Mouse (Mus musculus) forebrain, embryonic 16.5 days (tissue): ENCODE measurements around the gene Olfr223. TPM values are rescaled to one million over a fixed set of nuclear protein-coding genes. Genes with fewer than 3 reads are reported as not detected.
"Not testable (repeated sequence)": the region's sequence is repeated elsewhere in the genome, so short reads cannot be mapped to it uniquely, and the experiment has no call there.

ENCODE experiments used
- ATAC-seq: fragments of 200-750 bp; cut with Nextera tagmentation; 2 replicates; pipeline ENCODE4 v1.8.0; 2017; ENCODE audit warnings: mild to moderate bottlenecking, moderate library complexity
- H3K27ac ChIP-seq: fragments of 300-500 bp; sonication (generic); 2 replicates; pipeline ENCODE4 v1.5.1; 2014; ENCODE audit warnings: low read length, control low read depth
- H3K27me3 ChIP-seq: fragments of 300-500 bp; sonication (generic); replicated peaks from 2 replicates; pipeline ENCODE4 v1.6.1; 2014; ENCODE audit warnings: low read length; ENCODE audit not compliant: control insufficient read depth, insufficient read depth
- H3K36me3 ChIP-seq: fragments of 300-500 bp; sonication (generic); 2 replicates; pipeline ENCODE4 v1.6.1; 2014; ENCODE audit not compliant: control insufficient read depth, insufficient read depth
- H3K4me1 ChIP-seq: fragments of 300-500 bp; sonication (generic); replicated peaks from 2 replicates; pipeline ENCODE4 v1.6.1; 2014; ENCODE audit warnings: low read length; ENCODE audit not compliant: control insufficient read depth, insufficient read depth
- H3K4me2 ChIP-seq: fragments of 300-500 bp; sonication (generic); 2 replicates; pipeline ENCODE4 v1.6.1; 2014; ENCODE audit warnings: mild to moderate bottlenecking, low read length, control low read depth
- H3K4me3 ChIP-seq: fragments of 300-500 bp; sonication (generic); replicated peaks from 2 replicates; pipeline ENCODE4 v1.5.1; 2014; ENCODE audit warnings: mild to moderate bottlenecking, low read length, control low read depth
- H3K9ac ChIP-seq: fragments of 300-500 bp; sonication (generic); replicated peaks from 2 replicates; pipeline ENCODE4 v1.6.1; 2014; ENCODE audit warnings: low read depth, low read length, control low read depth
- H3K9me3 ChIP-seq: fragments of 300-500 bp; sonication (generic); 2 replicates; pipeline ENCODE4 v1.6.1; 2016; ENCODE audit warnings: low read length; ENCODE audit not compliant: control insufficient read depth
- WGBS: fragments of 180-500 bp; shearing (Covaris S2); extraction: QIAGEN DNeasy Blood & Tissue Kit; methylation state at CpG from one replicate; pipeline ENCODE4 v1.1.7; 2014; 5-methylcytosine and 5-hydroxymethylcytosine counted together
- polyA plus RNA-seq: library from polyadenylated mRNA; unstranded; fragments of >200 nt; fragmentation: Nextera tagmentation; extraction: Ambion mirVana; gene quantifications from 2 replicates; pipeline ENCODE4 v1.2.1, GENCODE M21; 2015

Gene Olfr223
- polyA plus RNA-seq, 1 experiment from 2014 or later, result not detected

- no peak for ATAC-seq
- 50% methylated on average over 1 of the region's 1 CpGs for WGBS
- Histone ChIP-seq H3K27me3 (no peaks in the 10 kb centered on the region), H3K27ac (no peak overlapping the region), H3K9ac (no peak overlapping the region), H3K36me3 (no peaks in the 10 kb centered on the region), H3K9me3 (no peaks in the 10 kb centered on the region), H3K4me3 (no peak overlapping the region), H3K4me1 (no peaks in the 10 kb centered on the region), H3K4me2 (no peak overlapping the region)
Observed at GRCm38 (mm10) chr11:59602287-59602686, 9.2 kb upstream of the Olfr223 start.

DNA sequence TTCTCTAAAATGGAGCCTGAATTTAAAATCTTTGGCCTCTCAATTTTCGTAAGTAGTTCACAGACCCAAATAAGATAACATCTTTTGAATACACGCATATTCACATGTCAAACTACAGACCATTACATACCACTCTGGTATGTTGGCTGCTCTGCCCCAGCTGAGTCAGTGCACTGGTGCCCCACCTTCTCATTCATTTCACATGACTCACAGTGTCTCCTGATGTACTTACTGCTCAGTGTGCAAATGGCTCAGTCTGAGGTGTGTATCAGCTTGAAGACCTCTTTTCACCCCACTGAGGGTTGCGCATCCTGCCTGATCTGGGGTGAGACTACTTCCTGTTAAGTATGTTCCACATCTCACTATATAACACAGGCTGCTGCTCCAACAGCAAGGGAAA lies 7.8 kb upstream of the Olfr223 start:
- H3K4me1 ChIP-seq, result no peaks in the 10 kb centered on the region
- no peaks in the 10 kb centered on the region for H3K9me3 ChIP-seq
- H3K27me3 ChIP-seq, result no peaks in the 10 kb centered on the region
- H3K9ac ChIP-seq, result no peak overlapping the region
- H3K36me3 ChIP-seq, result no peaks in the 10 kb centered on the region
- H3K27ac ChIP-seq, result no peak overlapping the region
- H3K4me3 ChIP-seq, result no peak overlapping the region
- WGBS, result 93% methylated on average over 3 of the region's 3 CpGs
- ATAC-seq, result no peak
- H3K4me2 ChIP-seq, result no peak overlapping the region

GRCm38 (mm10) chr11:59599211-59599610 lies 6.1 kb upstream of the Olfr223 start:
- Histone ChIP-seq H3K36me3 (no peaks in the 10 kb centered on the region), H3K9ac (no peak overlapping the region), H3K27me3 (no peaks in the 10 kb centered on the region), H3K4me2 (no peak overlapping the region), H3K4me1 (no peaks in the 10 kb centered on the region), H3K9me3 (no peaks in the 10 kb centered on the region), H3K27ac (no peak overlapping the region), H3K4me3 (no peak overlapping the region)
- WGBS, result 75% methylated on average over 7 of the region's 7 CpGs
- no peak for ATAC-seq

GRCm38 (mm10) chr11:59596950-59597349 lies 3.9 kb upstream of the Olfr223 start:
- H3K27me3 ChIP-seq, result no peaks in the 10 kb centered on the region
- H3K9ac ChIP-seq, result no peak overlapping the region
- no peak overlapping the region for H3K27ac ChIP-seq
- no peak overlapping the region for H3K4me3 ChIP-seq
- 92% methylated on average over 8 of the region's 8 CpGs for WGBS
- H3K9me3 ChIP-seq, result no peaks in the 10 kb centered on the region
- no peak overlapping the region for H3K4me2 ChIP-seq
- ATAC-seq, result no peak
- no peaks in the 10 kb centered on the region for H3K36me3 ChIP-seq
- no peaks in the 10 kb centered on the region for H3K4me1 ChIP-seq

- no peak overlapping the region for H3K9ac ChIP-seq
- no peaks in the 10 kb centered on the region for H3K4me1 ChIP-seq
- H3K9me3 ChIP-seq, result no peaks in the 10 kb centered on the region
- no peak for ATAC-seq
- no peak overlapping the region for H3K4me3 ChIP-seq
- WGBS, result 53% methylated on average over 4 of the region's 4 CpGs
- H3K36me3 ChIP-seq, result no peaks in the 10 kb centered on the region
- H3K4me2 ChIP-seq, result no peak overlapping the region
- H3K27ac ChIP-seq, result no peak overlapping the region
- H3K27me3 ChIP-seq, result no peaks in the 10 kb centered on the region
Observed at GRCm38 (mm10) chr11:59596091-59596490, 3.0 kb upstream of the Olfr223 start.

DNA sequence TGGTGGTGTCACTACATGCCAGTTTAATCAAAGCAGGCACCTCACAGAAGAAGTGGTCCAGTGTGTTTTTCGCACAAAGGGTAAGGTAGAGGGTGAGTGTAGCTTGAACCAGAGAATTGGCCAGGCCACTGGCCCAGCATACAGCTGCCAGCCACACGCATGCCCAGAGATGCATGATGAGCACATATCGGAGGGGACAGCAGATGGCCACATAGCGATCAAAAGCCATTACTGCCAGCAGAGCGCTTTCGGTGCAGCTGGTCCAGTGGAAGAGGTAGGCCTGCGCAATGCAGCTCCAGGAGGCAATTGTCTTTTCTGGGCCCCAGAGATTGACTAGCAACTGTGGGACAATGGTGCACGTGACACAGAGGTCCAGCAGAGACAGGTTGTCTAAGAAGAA lies 3.6 kb downstream of the Olfr223 start:
- Histone ChIP-seq H3K27me3 (peaks cover 3% of the 10 kb centered on the region; the same call in 1 of the 2 replicates), H3K4me2 (no peak overlapping the region), H3K36me3 (no peaks in the 10 kb centered on the region), H3K4me3 (no peak overlapping the region), H3K9me3 (no peaks in the 10 kb centered on the region), H3K4me1 (no peaks in the 10 kb centered on the region), H3K27ac (no peak overlapping the region), H3K9ac (no peak overlapping the region)
- 88% methylated on average over 8 of the region's 8 CpGs for WGBS
- no peak for ATAC-seq

DNA sequence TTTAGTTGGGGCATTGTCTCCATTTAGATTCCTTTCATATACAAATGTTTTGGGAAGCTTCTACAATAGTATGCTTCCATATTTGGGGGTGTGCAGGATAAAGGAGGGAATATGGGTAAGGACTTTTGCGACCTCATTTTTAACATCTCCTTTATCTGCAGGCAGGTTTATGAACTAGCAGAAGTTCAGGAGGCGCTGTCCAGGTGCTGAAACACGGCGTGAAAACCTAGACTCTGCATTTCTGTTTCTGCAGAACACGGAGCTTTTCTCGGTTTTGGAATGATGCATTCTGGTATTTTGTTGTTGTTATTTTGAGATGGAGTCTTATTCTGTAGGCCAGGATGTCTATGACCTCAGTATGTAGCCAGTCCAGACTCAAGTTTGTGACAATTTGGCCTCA lies 8.6 kb downstream of the Olfr223 start:
- Histone ChIP-seq H3K4me3 (no peak overlapping the region), H3K9ac (no peak overlapping the region), H3K27me3 (peaks cover 3% of the 10 kb centered on the region; the same call in 1 of the 2 replicates), H3K9me3 (no peaks in the 10 kb centered on the region), H3K4me1 (no peaks in the 10 kb centered on the region), H3K27ac (no peak overlapping the region), H3K4me2 (no peak overlapping the region), H3K36me3 (no peaks in the 10 kb centered on the region)
- WGBS, result 39% methylated on average over 6 of the region's 6 CpGs
- ATAC-seq, result no peak

DNA sequence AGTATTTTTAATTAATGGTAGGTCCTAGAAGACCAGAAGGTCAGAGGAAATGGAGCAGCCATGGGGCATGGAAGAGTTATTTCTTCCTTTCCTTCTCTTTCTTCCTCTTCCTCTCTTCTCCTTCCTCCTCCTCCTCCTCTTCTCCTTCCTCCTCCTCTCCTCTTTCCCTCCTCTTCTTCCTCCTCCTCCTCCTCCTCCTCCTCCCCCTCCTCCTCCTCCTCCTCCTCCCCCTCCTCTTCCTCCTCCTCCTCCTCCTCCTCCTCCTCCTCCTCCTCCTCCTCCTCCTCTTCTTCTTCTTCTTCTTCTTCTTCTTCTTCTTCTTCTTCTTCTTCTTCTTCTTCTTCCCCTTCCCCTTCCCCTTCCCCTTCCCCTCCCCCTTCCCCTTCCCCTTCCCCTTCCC lies 17.0 kb downstream of the Olfr223 start, which contains the start of gene Olfr222:
Olfr222 (minus strand) TSS at position 101 of the 400 bp plus-strand sequence.
- H3K4me3 ChIP-seq, H3K9ac ChIP-seq, H3K9me3 ChIP-seq, H3K4me1 ChIP-seq, H3K4me2 ChIP-seq, ATAC-seq, H3K27ac ChIP-seq, H3K36me3 ChIP-seq, H3K27me3 ChIP-seq: not testable (repeated sequence)

- no peak for ATAC-seq
- Histone ChIP-seq H3K4me1 (no peaks in the 10 kb centered on the region), H3K9ac (no peak overlapping the region), H3K4me3 (no peak overlapping the region), H3K4me2 (no peak overlapping the region), H3K36me3 (no peaks in the 10 kb centered on the region), H3K27ac (no peak overlapping the region), H3K27me3 (no peaks in the 10 kb centered on the region), H3K9me3 (no peaks in the 10 kb centered on the region)
- 62% methylated on average over 9 of the region's 9 CpGs for WGBS
Observed at GRCm38 (mm10) chr11:59575726-59576125, 17.4 kb downstream of the Olfr223 start.

- Histone ChIP-seq H3K27me3 (no peaks in the 10 kb centered on the region), H3K9me3 (no peaks in the 10 kb centered on the region), H3K4me3 (no peak overlapping the region), H3K4me1 (no peaks in the 10 kb centered on the region), H3K9ac (no peak overlapping the region), H3K4me2 (no peak overlapping the region), H3K36me3 (no peaks in the 10 kb centered on the region), H3K27ac (no peak overlapping the region)
- WGBS, result 57% methylated on average over 3 of the region's 3 CpGs
- no peak for ATAC-seq
Observed at GRCm38 (mm10) chr11:59569306-59569705, 23.8 kb downstream of the Olfr223 start.
